Mouse (Mus musculus) neural tube, embryonic 14.5 days (tissue): ENCODE measurements around the gene Arpc5. TPM values are rescaled to one million over a fixed set of nuclear protein-coding genes. Genes with fewer than 3 reads are reported as not detected.

Experiments used
- ATAC-seq: fragments of 200-750 bp; cut with Nextera tagmentation; 2 replicates; pipeline ENCODE4 v1.8.0; 2017; ENCODE audit warnings: low read depth, mild to moderate bottlenecking, moderate TSS enrichment, moderate library complexity
- H3K27ac ChIP-seq: fragments of 300-500 bp; sonication (generic); 2 replicates; pipeline ENCODE4 v1.5.1; 2014; ENCODE audit warnings: low read depth, mild to moderate bottlenecking, control low read depth, low read length, moderate library complexity, mixed read lengths
- H3K27me3 ChIP-seq: fragments of 300-500 bp; sonication (generic); 2 replicates; pipeline ENCODE4 v1.6.1; 2014; ENCODE audit warnings: low read length; ENCODE audit not compliant: control insufficient read depth, insufficient read depth
- H3K36me3 ChIP-seq: fragments of 300-500 bp; sonication (generic); 2 replicates; pipeline ENCODE4 v1.6.1; 2014; ENCODE audit warnings: low read length, mixed read lengths; ENCODE audit not compliant: control insufficient read depth, insufficient read depth
- H3K4me1 ChIP-seq: fragments of 300-500 bp; sonication (generic); 2 replicates; pipeline ENCODE4 v1.6.1; 2014; ENCODE audit warnings: low read length; ENCODE audit not compliant: control insufficient read depth, insufficient read depth
- H3K4me2 ChIP-seq: fragments of 300-500 bp; sonication (generic); 2 replicates; pipeline ENCODE4 v1.6.1; 2014; ENCODE audit warnings: mild to moderate bottlenecking, low read depth, low read length, control low read depth
- H3K4me3 ChIP-seq: fragments of 300-500 bp; sonication (generic); 2 replicates; pipeline ENCODE4 v1.5.1; 2014; ENCODE audit warnings: low read depth, low read length, control low read depth, mixed read lengths
- H3K9ac ChIP-seq: fragments of 300-500 bp; sonication (generic); replicated peaks from 2 replicates; pipeline ENCODE4 v1.6.1; 2014; ENCODE audit warnings: low read depth, mild to moderate bottlenecking, control low read depth, low read length, mixed read lengths
- H3K9me3 ChIP-seq: fragments of 300-500 bp; sonication (generic); 2 replicates; pipeline ENCODE4 v1.6.1; 2016; ENCODE audit warnings: low read length; ENCODE audit not compliant: control insufficient read depth
- WGBS: fragments of 180-500 bp; shearing (Covaris S2); extraction: QIAGEN DNeasy Blood & Tissue Kit; methylation state at CpG from one replicate; pipeline ENCODE4 v1.1.7; 2014; 5-methylcytosine and 5-hydroxymethylcytosine counted together
- polyA plus RNA-seq: library from polyadenylated mRNA; unstranded; fragments of >200 nt; fragmentation: Nextera tagmentation; extraction: Ambion mirVana; gene quantifications from 2 replicates; pipeline ENCODE4 v1.2.1, GENCODE M21; 2014

The Arpc5 gene
- polyA plus RNA-seq, 1 experiment from 2014 or later = 259 TPM

DNA sequence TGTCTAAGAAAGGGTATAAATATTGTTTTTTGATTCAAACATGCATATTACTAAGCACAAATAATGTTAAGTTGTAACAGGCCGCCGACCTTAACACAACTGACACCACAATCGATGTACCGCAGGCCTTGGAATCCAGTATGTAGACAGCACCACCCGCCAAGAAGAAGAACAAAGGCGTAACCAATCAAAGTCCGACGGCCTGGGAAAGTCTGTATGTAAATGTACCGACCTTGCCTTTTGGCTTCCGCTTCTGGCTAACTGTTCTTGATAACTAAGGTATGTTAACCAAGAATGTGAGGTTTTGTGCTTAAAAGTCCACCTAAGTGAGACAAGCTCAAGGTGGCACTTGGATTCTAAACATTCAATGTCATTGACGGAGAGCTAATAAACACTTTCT is 27.0 kb upstream of the Arpc5 start:
- no peak overlapping the region for H3K9ac ChIP-seq
- 81% methylated on average over 11 of the region's 11 CpGs for WGBS
- H3K4me3 ChIP-seq = no peak overlapping the region
- H3K4me1 ChIP-seq = no peaks in the 10 kb centered on the region
- H3K36me3 ChIP-seq = no peaks in the 10 kb centered on the region
- no peak overlapping the region for H3K4me2 ChIP-seq
- no peak for ATAC-seq
- H3K27ac ChIP-seq = no peak overlapping the region
- H3K9me3 ChIP-seq = no peaks in the 10 kb centered on the region
- no peaks in the 10 kb centered on the region for H3K27me3 ChIP-seq

DNA sequence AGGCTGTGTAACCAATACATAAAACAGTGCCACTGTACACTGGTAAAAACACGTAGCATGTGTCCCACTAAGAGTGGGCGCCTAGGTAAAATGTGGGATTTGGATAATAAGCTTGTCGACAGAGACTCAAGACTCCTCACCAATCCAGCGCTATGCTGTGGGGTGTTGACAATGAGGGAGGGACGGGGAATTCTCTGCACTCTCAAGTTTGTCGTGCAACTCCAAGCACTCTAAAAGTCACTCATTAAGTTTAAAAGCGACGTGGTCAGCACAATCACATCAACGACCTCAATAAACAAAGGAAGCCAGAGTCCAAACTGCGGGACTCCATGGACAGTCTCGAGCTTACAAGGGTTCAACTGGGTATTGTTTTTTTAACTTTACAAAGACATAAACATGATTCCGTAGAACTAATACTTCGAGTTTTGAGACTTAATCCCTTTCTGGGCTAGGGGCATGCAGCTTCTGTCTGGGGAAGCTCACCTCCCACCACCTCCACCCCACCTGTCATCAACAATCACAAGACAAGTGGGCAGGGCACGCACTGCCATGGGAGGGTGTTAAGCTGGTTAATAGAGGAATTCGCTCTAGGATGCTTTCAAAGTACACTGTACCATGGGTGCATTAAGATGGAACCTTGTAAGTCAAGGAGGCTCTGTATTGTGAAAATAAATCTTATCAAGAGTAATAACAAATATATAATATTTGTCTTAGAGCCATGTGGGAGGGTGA is 23.1 kb upstream of the Arpc5 start:
- no peak for ATAC-seq
- Histone ChIP-seq H3K4me2 (no peak overlapping the region), H3K4me3 (no peak overlapping the region), H3K4me1 (no peaks in the 10 kb centered on the region), H3K27me3 (no peaks in the 10 kb centered on the region), H3K9ac (no peak overlapping the region), H3K36me3 (no peaks in the 10 kb centered on the region), H3K9me3 (no peaks in the 10 kb centered on the region), H3K27ac (no peak overlapping the region)
- 59% methylated on average over 15 of the region's 15 CpGs for WGBS

DNA sequence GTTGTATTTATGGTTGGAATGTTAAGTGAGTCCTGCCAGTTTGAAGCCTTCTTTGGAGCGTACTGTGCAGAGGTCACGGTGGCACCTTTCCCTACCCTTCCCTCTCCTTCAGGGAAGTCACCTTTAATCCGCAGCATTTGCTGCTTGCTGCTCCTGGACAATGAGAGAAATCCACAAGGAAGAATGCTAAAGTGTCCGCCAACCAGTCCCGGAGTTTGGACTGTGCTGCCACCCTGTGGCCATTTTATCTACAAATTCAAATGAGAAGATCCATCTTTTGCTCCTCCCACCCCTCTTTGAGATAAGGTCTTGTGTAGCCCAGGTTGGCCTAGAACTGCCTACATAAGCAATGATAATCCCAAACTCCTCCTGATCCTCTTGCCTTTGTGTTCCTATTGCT is 19.9 kb upstream of the Arpc5 start:
- Histone ChIP-seq H3K36me3 (no peaks in the 10 kb centered on the region), H3K27me3 (no peaks in the 10 kb centered on the region), H3K4me1 (0 out of 2 replicates have a peak, but pooled peaks cover 4% of the 10 kb centered on the region), H3K4me2 (no peak overlapping the region), H3K4me3 (no peak overlapping the region), H3K9me3 (no peaks in the 10 kb centered on the region), H3K9ac (no peak overlapping the region), H3K27ac (no peak overlapping the region)
- WGBS = 7% methylated on average over 5 of the region's 5 CpGs
- ATAC-seq = peak; percentile 65

DNA sequence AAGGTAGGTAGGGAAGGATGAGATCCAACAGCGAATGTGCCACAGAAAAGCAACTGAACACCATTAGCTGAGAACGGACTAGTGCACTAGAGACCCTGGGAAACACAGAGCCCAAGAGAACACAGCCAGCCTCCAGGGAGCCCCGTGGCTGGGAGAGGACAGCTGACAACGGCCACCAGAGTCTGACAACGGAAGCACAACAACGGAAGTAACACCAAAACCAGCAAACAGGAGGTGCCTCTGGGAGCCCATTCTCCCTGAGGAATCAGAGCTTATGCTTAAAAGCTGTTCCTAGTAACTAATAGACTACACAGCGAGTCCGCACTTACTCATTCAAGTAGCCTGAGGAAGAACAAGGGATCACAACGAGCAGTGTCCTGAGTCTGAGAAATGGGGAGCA is 17.1 kb upstream of the Arpc5 start:
- WGBS = 70% methylated on average over 9 of the region's 9 CpGs
- Histone ChIP-seq H3K4me3 (no peak overlapping the region), H3K9me3 (no peaks in the 10 kb centered on the region), H3K36me3 (no peaks in the 10 kb centered on the region), H3K9ac (no peak overlapping the region), H3K27ac (no peak overlapping the region), H3K4me1 (0 out of 2 replicates have a peak, but pooled peaks cover 4% of the 10 kb centered on the region), H3K4me2 (no peak overlapping the region), H3K27me3 (no peaks in the 10 kb centered on the region)
- no peak for ATAC-seq

DNA sequence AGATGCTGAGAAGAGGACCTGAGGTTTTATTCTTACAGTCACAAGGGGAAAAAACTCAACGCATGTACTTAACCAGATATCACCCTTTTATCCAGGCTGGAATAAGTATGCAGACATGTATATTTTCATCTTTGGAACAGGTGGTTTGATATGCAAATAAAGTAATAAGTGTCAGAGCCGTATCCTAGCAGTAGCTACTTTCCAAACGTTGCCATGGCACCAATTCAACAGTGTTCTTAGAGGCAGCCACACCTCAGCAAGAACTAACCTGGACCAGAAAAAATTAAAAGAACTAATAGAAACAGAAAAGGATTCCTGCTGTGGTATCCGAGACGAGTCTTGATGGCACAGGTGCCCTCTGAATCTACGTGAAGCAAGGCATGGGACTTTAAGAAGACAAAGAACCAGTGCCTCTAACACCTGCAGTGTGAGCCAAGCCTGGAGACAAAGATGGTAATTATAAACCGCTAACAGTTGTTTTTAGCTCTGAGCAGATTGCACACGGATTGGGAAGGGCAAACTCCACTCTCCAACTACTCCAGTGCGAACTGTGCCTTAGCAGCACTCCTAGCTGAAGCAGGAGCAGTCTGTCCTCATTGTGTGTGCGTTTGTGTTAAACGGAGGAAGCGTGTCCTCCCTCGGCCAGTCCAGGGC is 15.9 kb upstream of the Arpc5 start, which contains the start of gene Apobec4:
TSS of gene Apobec4 (plus strand) at position 240 of the 654 bp plus-strand sequence.
- Histone ChIP-seq H3K27ac (no peak within 1 kb of the TSS), H3K27me3 (no peaks in the 10 kb centered on the region), H3K4me3 (no peak within 1 kb of the TSS), H3K36me3 (no peaks in the 10 kb centered on the region), H3K4me1 (0 out of 2 replicates have a peak, but pooled peaks cover 4% of the 10 kb centered on the region), H3K4me2 (no peak within 1 kb of the TSS), H3K9ac (no peak within 1 kb of the TSS), H3K9me3 (no peaks in the 10 kb centered on the region)
- no peak for ATAC-seq
- WGBS = 66% methylated on average over 13 of the region's 13 CpGs

DNA sequence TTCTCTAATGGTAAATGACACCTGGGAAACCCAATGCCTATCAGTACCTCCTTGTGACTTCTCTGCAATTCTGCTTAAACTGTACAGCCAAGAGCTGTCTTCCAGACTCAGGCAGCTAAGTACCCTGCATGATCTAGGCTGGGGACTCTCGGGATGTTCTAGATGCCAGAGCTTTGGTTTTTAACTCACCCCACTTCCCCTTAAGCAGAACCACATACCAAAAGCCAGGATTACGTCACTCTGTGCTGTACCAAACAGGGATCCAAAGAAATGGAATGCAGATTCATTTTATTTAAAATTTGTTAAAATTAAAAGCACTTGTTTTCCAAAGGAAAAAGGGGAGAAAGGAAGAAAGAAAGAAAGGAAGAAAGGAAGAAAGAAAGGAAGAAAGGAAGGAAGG is 4.6 kb upstream of the Arpc5 start:
- Histone ChIP-seq H3K36me3 (no peaks in the 10 kb centered on the region), H3K9ac (no peak overlapping the region), H3K27ac (no peak overlapping the region), H3K4me1 (0 out of 2 replicates have a peak, but pooled peaks cover 3% of the 10 kb centered on the region), H3K4me3 (no peak overlapping the region), H3K27me3 (no peaks in the 10 kb centered on the region; the same call in 1 of the 2 replicates), H3K9me3 (no peaks in the 10 kb centered on the region), H3K4me2 (no peak overlapping the region)
- 86% methylated on average over 2 of the region's 2 CpGs for WGBS
- no peak for ATAC-seq

DNA sequence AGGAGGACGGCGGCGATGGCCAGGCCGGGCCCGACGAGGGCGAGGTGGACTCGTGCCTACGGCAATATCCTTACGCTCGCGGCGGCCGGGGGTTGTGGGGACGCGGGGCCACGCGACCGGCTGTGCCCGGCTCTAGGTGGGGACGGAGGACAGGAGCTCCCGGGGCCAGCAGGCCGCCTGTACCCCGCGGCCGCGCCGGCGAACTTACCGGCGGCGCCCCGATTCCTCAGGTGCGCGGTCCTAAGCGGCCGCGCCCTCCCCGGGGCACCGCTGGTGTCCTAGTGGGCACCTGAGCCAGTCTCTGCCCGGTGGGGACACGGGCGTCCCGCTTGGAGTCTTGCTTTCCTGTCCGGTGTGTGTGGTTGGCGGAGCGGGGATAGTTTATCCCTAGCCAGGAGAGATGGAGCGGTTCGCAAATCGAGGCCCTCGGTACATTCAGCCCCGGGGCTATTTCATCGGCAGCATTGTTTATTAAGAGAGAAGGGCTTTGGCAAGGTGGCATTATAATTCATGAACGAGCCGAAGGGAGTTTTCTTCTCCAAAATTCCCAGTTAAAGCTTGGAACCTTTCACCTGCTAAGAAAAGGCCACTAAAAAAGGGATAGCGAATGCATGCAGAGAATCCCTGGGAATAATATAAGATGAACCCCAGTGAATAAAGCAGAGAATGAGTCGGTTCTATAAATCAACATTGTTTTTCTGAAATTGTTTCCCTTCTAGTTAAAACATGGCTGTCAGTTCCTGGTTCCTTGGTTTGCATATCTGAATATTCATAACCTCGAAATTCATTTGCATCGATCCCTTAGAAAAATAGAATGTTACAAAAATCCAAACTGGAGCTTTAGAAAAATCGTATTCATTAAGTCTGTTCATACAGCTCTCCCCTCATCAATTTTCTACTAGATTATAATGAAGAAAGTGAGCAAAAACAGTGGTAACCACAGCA is 734 bp downstream of the Arpc5 start:
- peak; percentile 71; the same call in 1 of the 2 replicates for ATAC-seq
- Histone ChIP-seq H3K4me1 (peaks cover 3% of the 10 kb centered on the region; the same call in 1 of the 2 replicates), H3K27me3 (no peaks in the 10 kb centered on the region; the same call in 1 of the 2 replicates), H3K4me2 (peak overlapping the region; percentile 64), H3K9me3 (no peaks in the 10 kb centered on the region), H3K4me3 (peak overlapping the region; percentile 94), H3K9ac (peak overlapping the region; percentile 93), H3K27ac (peak overlapping the region; percentile 85), H3K36me3 (peaks cover 12% of the 10 kb centered on the region)
- under 1% methylated on average over 57 of the region's 60 CpGs for WGBS

DNA sequence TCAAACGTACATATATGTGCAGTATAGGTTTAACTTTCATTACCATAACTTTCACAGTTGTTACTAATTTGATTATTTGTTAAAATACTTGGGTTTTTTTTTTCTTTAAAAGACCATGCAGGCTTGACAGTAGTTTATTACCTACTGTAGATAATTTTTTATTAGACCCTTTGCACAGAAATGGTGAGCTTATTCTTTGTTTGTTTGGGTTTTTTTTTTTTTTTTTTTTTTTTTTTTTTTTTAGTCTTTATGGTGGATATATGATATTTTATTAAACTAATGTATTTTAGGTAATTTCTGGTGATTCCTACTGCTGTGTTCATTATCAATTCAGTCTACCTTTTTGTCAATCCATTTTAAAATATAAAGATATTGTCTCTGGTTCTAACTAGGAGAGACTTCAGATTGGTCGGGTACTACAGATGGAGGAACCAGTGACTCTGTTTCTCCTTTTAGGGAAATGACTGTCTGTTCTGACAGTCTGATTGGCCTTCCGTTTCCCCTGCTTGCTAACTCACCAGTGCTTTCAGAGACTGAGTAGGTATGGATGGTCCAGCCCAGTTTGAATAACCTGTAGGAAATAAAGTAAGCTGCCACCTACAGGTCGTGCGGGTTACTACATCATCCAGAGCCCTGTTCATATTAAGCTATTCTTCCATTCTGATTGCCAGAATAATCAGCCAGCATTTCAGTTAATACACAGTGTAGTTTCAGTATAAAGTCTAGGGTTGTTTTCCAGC is 1.6 kb downstream of the Arpc5 start:
- H3K9me3 ChIP-seq = no peaks in the 10 kb centered on the region
- H3K9ac ChIP-seq = no peak overlapping the region
- 10% methylated on average over 5 of the region's 5 CpGs for WGBS
- ATAC-seq = peak; percentile 19; the same call in 1 of the 2 replicates
- no peaks in the 10 kb centered on the region; the same call in 1 of the 2 replicates for H3K27me3 ChIP-seq
- H3K4me1 ChIP-seq = peaks cover 3% of the 10 kb centered on the region; the same call in 1 of the 2 replicates
- peak overlapping the region; percentile 64 for H3K4me2 ChIP-seq
- no peak overlapping the region for H3K27ac ChIP-seq
- peak overlapping the region; percentile 94 for H3K4me3 ChIP-seq
- peaks cover 20% of the 10 kb centered on the region for H3K36me3 ChIP-seq
